8 mouse cellular contexts compared by ENCODE assay signal in the genomic region with DNA sequence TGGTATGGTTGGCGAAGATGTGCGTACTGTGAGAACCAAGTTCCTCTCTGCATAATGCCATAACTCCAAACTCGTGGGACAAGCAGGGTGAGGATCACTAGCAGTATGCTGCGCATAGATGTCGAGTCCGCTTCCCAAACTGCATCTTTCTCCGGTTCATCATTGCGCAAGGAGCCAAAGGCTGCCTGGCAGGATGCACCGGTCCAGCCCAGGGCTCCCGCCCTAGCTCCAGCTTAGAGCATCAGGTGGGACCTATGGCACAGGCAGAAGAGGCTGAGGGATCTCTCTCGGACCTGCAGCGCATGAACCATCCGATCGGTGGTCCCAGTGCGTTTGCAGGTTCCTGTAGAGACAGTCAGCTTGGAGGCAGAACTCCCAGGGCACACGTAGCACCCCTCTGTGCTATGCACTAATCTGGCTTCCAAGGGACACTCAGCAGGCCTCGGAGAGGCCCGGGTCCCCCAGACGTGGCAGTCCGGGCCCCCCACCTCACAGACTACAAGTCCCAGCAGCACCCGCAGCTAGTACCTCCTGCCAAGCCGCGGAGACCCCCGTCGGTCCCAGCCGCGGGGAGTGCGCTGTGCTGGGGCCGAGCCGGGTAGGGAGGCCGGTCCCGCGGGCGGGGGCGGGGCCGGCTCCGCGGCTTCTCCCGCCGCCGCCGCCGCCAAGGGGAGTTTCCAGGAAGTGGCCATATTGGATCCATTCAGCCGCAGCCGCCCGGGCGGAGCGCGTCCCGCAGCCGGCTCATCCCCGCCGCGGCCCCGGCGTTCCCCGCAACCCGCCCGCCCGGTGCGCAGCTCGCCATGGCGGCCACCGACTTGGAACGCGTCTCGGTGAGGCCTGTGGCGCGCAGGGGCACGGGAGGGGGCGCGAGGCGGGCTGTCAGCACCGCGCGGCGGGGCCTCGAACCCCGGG. TPM values are rescaled to one million over a fixed set of nuclear protein-coding genes. Genes with fewer than 3 reads are reported as not detected.
DNase-seq lines count a peak whose midpoint lies in the region; ATAC-seq and TF ChIP-seq lines count a peak whose summit lies in the region.

Gene Sept8, plus strand, starts transcription at position 51 of the 915 bp plus-strand sequence.

- DNase-seq in R1 (ENCODE audit: low read depth, low spot score) = peak; percentile 64
- DNase-seq in cerebellum, adult 2 months = peak; percentile 79 to 83
- DNase-seq in heart, postnatal 4 days = peak; percentile 69
- DNase-seq in layer of hippocampus, postnatal 10 days (ENCODE audit: low spot score in 2 of 2) = peak; percentile 66 to 80
- DNase-seq in lung, postnatal 10 days = peak; percentile 63
- DNase-seq in ovary, postnatal 36 days (ENCODE audit: low spot score) = peak; percentile 69
- peak; percentile 57 for DNase-seq in urinary bladder, adult 2 months (ENCODE audit: low spot score)

- TF ChIP-seq POLR2A in cerebellum, adult 2 months (IDR thresholded peaks at IDR 0.05; ENCODE audit: borderline replicate concordance, insufficient read depth, low read length) = peak; percentile 28; the same call in 1 of the 2 replicates

- peaks cover 15% of the 10 kb centered on the region for H3K4me1 ChIP-seq in cerebellum, adult 2 months (ENCODE audit: control insufficient read depth, insufficient read depth, low read length)

- 3% methylated on average over 78 of the region's 79 CpGs for WGBS in cerebellum, adult 2 months

- no peaks in the 10 kb centered on the region for H3K27me3 ChIP-seq in cerebellum, adult 2 months (ENCODE audit: control insufficient read depth, insufficient read depth, low read length)

- ATAC-seq in frontal cortex, adult (ENCODE audit: low TSS enrichment) = peak; percentile 36

- H3K27ac ChIP-seq in cerebellum, adult 2 months (ENCODE audit: insufficient read depth, low read length) = peak within 1 kb of the TSS; percentile 89

- peak within 1 kb of the TSS; percentile 78 for H3K4me3 ChIP-seq in cerebellum, adult 2 months (replicated peaks; ENCODE audit: insufficient read depth, low read depth, low read length)

- TF ChIP-seq CTCF in cerebellum, adult 2 months (IDR thresholded peaks at IDR 0.05; ENCODE audit: borderline replicate concordance, insufficient read depth, low read depth, low read length) = no peak

RNA-seq across cellular contexts. Expression of gene Sept8, which starts in this region (rescaled TPM):
- polyA plus RNA-seq in cerebellum, adult 2 months (2012; rRNA removed) = 318 and 354 TPM in 2 replicates
- total RNA-seq in heart, postnatal 4 days (2021) = 10 to 100 TPM; 62.9 to 65.0 TPM
- total RNA-seq in layer of hippocampus, postnatal 10 days (2021) = 100 to 1,000 TPM; 126 to 130 TPM
- polyA plus RNA-seq in urinary bladder, adult 2 months (2012; rRNA removed) = 63.8 and 64.4 TPM in 2 replicates

Comparison
In these comparisons a context has a peak if more than half of its experiments do, and no peak if none do; other contexts are left out.
1. Peak in every context shown above with its lines: DNase-seq, ATAC-seq, H3K4me3 ChIP-seq and H3K27ac ChIP-seq.